Mouse (Mus musculus) CH12F3 (cell line): ENCODE measurements around the gene Olfr967.
"Not testable (repeated sequence)": the region's sequence is repeated elsewhere in the genome, so short reads cannot be mapped to it uniquely, and the experiment has no call there.

Source experiments
- in situ Hi-C: fragments of 300-500 bp; cut with MboI; formaldehyde crosslinking; loops from 2 replicates; pipeline ENCODE4 v1.14.3; 2020; ENCODE audit warnings: low sequenced_read_pairs

Olfr967 gene

GRCm38 (mm10) chr9:39745949-39746348 is at the start of gene Olfr967:
Olfr967 (plus strand) TSS chr9:39746249.
- in situ Hi-C loops: no loop called here

GRCm38 (mm10) chr9:39701123-39701522 is 44.9 kb upstream of the Olfr967 start:
- in situ Hi-C loops: not testable (repeated sequence)

GRCm38 (mm10) chr9:39707017-39707416 is 39.0 kb upstream of the Olfr967 start, which contains the start of gene Olfr149:
Olfr149 (minus strand) TSS chr9:39707117.
- in situ Hi-C loops: no loop called here

GRCm38 (mm10) chr9:39708958-39709357 is 37.1 kb upstream of the Olfr967 start:
- in situ Hi-C loops: no loop called here

- in situ Hi-C loops: no loop called here
Measured at GRCm38 (mm10) chr9:39711053-39711452, 35.0 kb upstream of the Olfr967 start, which contains the start of gene Olfr965. Olfr965 (plus strand) TSS chr9:39711353.

GRCm38 (mm10) chr9:39730678-39731077 is 15.4 kb upstream of the Olfr967 start, which contains the start of gene Olfr150:
Olfr150 (plus strand) TSS chr9:39730978.
- in situ Hi-C loops: no loop called here

- in situ Hi-C loops: no loop called here
Measured at GRCm38 (mm10) chr9:39740741-39741140, 5.3 kb upstream of the Olfr967 start.

GRCm38 (mm10) chr9:39746428-39746827 is 379 bp downstream of the Olfr967 start:
- in situ Hi-C loops: no loop called here

GRCm38 (mm10) chr9:39783153-39783552 is 37.1 kb downstream of the Olfr967 start, which contains the start of gene Olfr968:
Olfr968 (minus strand) TSS chr9:39783253.
- in situ Hi-C loops: no loop called here

- in situ Hi-C loops: no loop called here
Measured at GRCm38 (mm10) chr9:39790558-39790957, 44.5 kb downstream of the Olfr967 start, which contains the start of gene Olfr969. Olfr969 (plus strand) TSS chr9:39790945.
